Mouse (Mus musculus) cerebellum, adult 2 months (tissue): ENCODE results near the gene Hrh2.

Experiments
- CTCF ChIP-seq: fragments of 200-500 bp; IDR thresholded peaks from 2 replicates; pipeline ENCODE4 v1.5.1; 2011; ENCODE audit warnings: low read depth, mild to moderate bottlenecking, control low read depth, low read length, moderate library complexity, borderline replicate concordance; ENCODE audit not compliant: insufficient read depth
- POLR2A ChIP-seq: fragments of 200-500 bp; IDR thresholded peaks from 2 replicates; pipeline ENCODE4 v1.6.1; 2011; ENCODE audit warnings: low read length, control low read depth, borderline replicate concordance; ENCODE audit not compliant: insufficient read depth

DNA sequence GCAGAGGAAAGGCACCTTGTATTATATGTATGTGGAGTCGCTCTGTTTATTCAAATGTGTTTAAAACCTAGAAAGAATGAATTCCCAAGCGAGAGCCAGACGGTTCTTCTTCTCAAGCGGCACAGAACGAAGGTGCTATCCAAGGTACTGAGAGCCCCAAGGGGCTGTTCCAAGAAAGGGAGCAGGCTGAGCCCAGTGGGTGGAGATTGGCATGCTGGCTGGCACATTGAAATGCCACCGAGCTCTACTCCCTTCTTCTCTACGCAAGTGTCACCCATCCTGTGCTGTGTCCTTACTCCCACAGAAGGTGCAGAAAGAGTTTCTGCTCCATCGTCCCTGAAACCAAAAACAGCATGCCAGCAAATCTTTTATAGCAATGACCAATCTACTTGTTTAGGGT lies 68.4 kb downstream of the Hrh2 start:
- no peak for TF ChIP-seq CTCF
- TF ChIP-seq POLR2A: no peak
